Comparison of ENCODE assay signal across 9 mouse cellular contexts in genomic region chr10:76835497-76836357, GRCm38 (mm10).
DNase-seq lines count a peak whose midpoint lies in the region; ATAC-seq and TF ChIP-seq lines count a peak whose summit lies in the region.
"Had no signal": no experiment of that assay in that cellular context is flagged by ENCODE, and none has a peak within 500 bp of the region (broad histone marks: within the 10 kb centered on the region; RNA-seq: fewer than 3 reads in every experiment).

No protein-coding gene starts in this region.

- no peak overlapping the region for H3K27ac ChIP-seq in forebrain, embryonic 12.5 days
- peak overlapping the region; percentile 63 for H3K27ac ChIP-seq in olfactory bulb, adult 2 months (ENCODE audit: insufficient read depth, low read depth, low read length)
- H3K27ac ChIP-seq: heart, embryonic 13.5 days had no signal

- H3K9ac ChIP-seq in forebrain, embryonic 12.5 days: no peak overlapping the region
- H3K9ac ChIP-seq: heart, embryonic 13.5 days had no signal

- H3K4me1 ChIP-seq in E14TG2a.4 (replicated peaks; ENCODE audit: low read depth, low read length): peaks cover 3% of the 10 kb centered on the region; the same call in 1 of the 2 replicates
- peaks cover 3% of the 10 kb centered on the region; the same call in 1 of the 2 replicates for H3K4me1 ChIP-seq in forebrain, embryonic 12.5 days
- no peaks in the 10 kb centered on the region for H3K4me1 ChIP-seq in lung, adult 2 months (ENCODE audit: control insufficient read depth, insufficient read depth, low read length)
- H3K4me1 ChIP-seq in olfactory bulb, adult 2 months (ENCODE audit: control insufficient read depth, insufficient read depth, low read length): peaks cover 43% of the 10 kb centered on the region

- DNase-seq in c-Kit-positive CD71-negative TER-119-negative erythroid progenitor cells, embryonic 14.5 days (ENCODE audit: low read depth): peak; percentile 57
- peak; percentile 87 to 90 for DNase-seq in heart, postnatal 10 days
- DNase-seq in kidney, postnatal 36 days: peak; percentile 85 to 95
- DNase-seq in lung, adult 2 months: peak; percentile 73
- peak; percentile 44 for DNase-seq in testis, postnatal 14 days (ENCODE audit: low spot score)

- no peaks in the 10 kb centered on the region for H3K36me3 ChIP-seq in E14TG2a.4 (ENCODE audit: insufficient read depth, low read length)
- H3K36me3 ChIP-seq in forebrain, embryonic 12.5 days (replicated peaks): no peaks in the 10 kb centered on the region
- H3K36me3 ChIP-seq: heart, embryonic 13.5 days had no signal

- intact Hi-C loops in heart, postnatal 10 days (cut with DNase I): loop anchor here (1.0 to 5.0 kb wide), 4 partner anchors 127 to 417 kb away; partner anchors contain the start of gene Pcbp3

- no peak for TF ChIP-seq POLR2A in lung, adult 2 months (IDR thresholded peaks at IDR 0.05; ENCODE audit: borderline replicate concordance, extremely low read depth, low read depth, low read length)
- TF ChIP-seq POLR2A in olfactory bulb, adult 2 months (IDR thresholded peaks at IDR 0.05; ENCODE audit: insufficient read depth, low read depth, low read length): no peak

- 64% methylated on average over 14 of the region's 14 CpGs for WGBS in forebrain, embryonic 12.5 days
- 55% methylated on average over 14 of the region's 14 CpGs for WGBS in lung, adult 2 months
- WGBS in olfactory bulb, adult 2 months: 29% methylated on average over 14 of the region's 14 CpGs

- H3K4me2 ChIP-seq in forebrain, embryonic 12.5 days: no peak overlapping the region
- H3K4me2 ChIP-seq: heart, embryonic 13.5 days had no signal

- ATAC-seq in forebrain, embryonic 12.5 days (ENCODE audit: low FRiP score): peak; percentile 65

- peak; percentile 88 for TF ChIP-seq CTCF in E14TG2a.4 (conservative IDR thresholded peaks at IDR 0.05; ENCODE audit: low read length)
- peak; percentile 100 for TF ChIP-seq CTCF in lung, adult 2 months (IDR thresholded peaks at IDR 0.05; ENCODE audit: insufficient read depth, low read length)
- TF ChIP-seq CTCF in olfactory bulb, adult 2 months (IDR thresholded peaks at IDR 0.05; ENCODE audit: insufficient read depth, low read depth, low read length): peak; percentile 51

- H3K27me3 ChIP-seq in E14TG2a.4 (ENCODE audit: insufficient read depth, low read length): no peaks in the 10 kb centered on the region
- no peaks in the 10 kb centered on the region for H3K27me3 ChIP-seq in forebrain, embryonic 12.5 days
- H3K27me3 ChIP-seq: heart, embryonic 13.5 days had no signal

- peaks cover 7% of the 10 kb centered on the region for H3K9me3 ChIP-seq in E14TG2a.4 (ENCODE audit: low read length)
- no peaks in the 10 kb centered on the region for H3K9me3 ChIP-seq in forebrain, embryonic 12.5 days
- H3K9me3 ChIP-seq: heart, embryonic 13.5 days had no signal

- H3K4me3 ChIP-seq in E14TG2a.4 (replicated peaks; ENCODE audit: low read length): no peak overlapping the region
- no peak overlapping the region for H3K4me3 ChIP-seq in forebrain, embryonic 12.5 days (replicated peaks)
- H3K4me3 ChIP-seq in lung, adult 2 months (replicated peaks; ENCODE audit: extremely low read depth, low read depth, low read length): no peak overlapping the region
- no peak overlapping the region for H3K4me3 ChIP-seq in olfactory bulb, adult 2 months (ENCODE audit: insufficient read depth, low read depth, low read length)
- H3K4me3 ChIP-seq: heart, embryonic 13.5 days had no signal
